Mouse (Mus musculus): ENCODE results near the gene Ltbr. TPM values are rescaled to one million over a fixed set of nuclear protein-coding genes. Genes with fewer than 3 reads are reported as not detected.
"Not testable (repeated sequence)": the region's sequence is repeated elsewhere in the genome, so short reads cannot be mapped to it uniquely, and the experiment has no call there.

Gene Ltbr
- polyA plus RNA-seq, 1 experiment: 23.2 TPM

GRCm38 (mm10) chr6:125285890-125286289 lies 27.8 kb downstream of the Ltbr start, which contains the start of gene Tuba3a:
Gene Tuba3a (minus strand): TSS chr6:125286042.
- H3K4me1 ChIP-seq (ENCODE audit: control insufficient read depth, insufficient read depth, low read length): no peaks in the 10 kb centered on the region
- no peak within 1 kb of the TSS for H3K4me3 ChIP-seq (replicated peaks; ENCODE audit: control insufficient read depth, low read depth, low read length)
- 92% methylated on average over 22 of the region's 22 CpGs for WGBS
- TF ChIP-seq POLR2A (IDR thresholded peaks at IDR 0.05; ENCODE audit: borderline replicate concordance, control insufficient read depth, low read depth, low read length) (no peak), CTCF (IDR thresholded peaks at IDR 0.05; ENCODE audit: control insufficient read depth, insufficient read depth, low read length) (no peak)
- H3K27ac ChIP-seq (ENCODE audit: control insufficient read depth, insufficient read depth, low read depth, low read length, poor library complexity): no peak within 1 kb of the TSS

- Histone ChIP-seq H3K4me1 (ENCODE audit: control insufficient read depth, insufficient read depth, low read length) (no peaks in the 10 kb centered on the region), H3K27ac (ENCODE audit: control insufficient read depth, insufficient read depth, low read depth, low read length, poor library complexity) (no peak overlapping the region), H3K4me3 (replicated peaks; ENCODE audit: control insufficient read depth, low read depth, low read length) (no peak overlapping the region)
- TF ChIP-seq CTCF (IDR thresholded peaks at IDR 0.05; ENCODE audit: control insufficient read depth, insufficient read depth, low read length) (no peak), POLR2A (IDR thresholded peaks at IDR 0.05; ENCODE audit: borderline replicate concordance, control insufficient read depth, low read depth, low read length) (no peak)
- 89% methylated on average over 7 of the region's 7 CpGs for WGBS
These were observed 28.9 kb downstream of the Ltbr start for GRCm38 (mm10) chr6:125284751-125285150.

- Histone ChIP-seq H3K27ac (ENCODE audit: control insufficient read depth, insufficient read depth, low read depth, low read length, poor library complexity) (no peak overlapping the region), H3K4me3 (replicated peaks; ENCODE audit: control insufficient read depth, low read depth, low read length) (no peak overlapping the region), H3K4me1 (ENCODE audit: control insufficient read depth, insufficient read depth, low read length) (no peaks in the 10 kb centered on the region)
- WGBS: 67% methylated on average over 8 of the region's 8 CpGs
- TF ChIP-seq CTCF (IDR thresholded peaks at IDR 0.05; ENCODE audit: control insufficient read depth, insufficient read depth, low read length) (no peak), POLR2A (IDR thresholded peaks at IDR 0.05; ENCODE audit: borderline replicate concordance, control insufficient read depth, low read depth, low read length) (no peak)
These were observed 29.4 kb downstream of the Ltbr start for GRCm38 (mm10) chr6:125284250-125284649.

GRCm38 (mm10) chr6:125282721-125283120 lies 31.0 kb downstream of the Ltbr start:
- H3K4me3 ChIP-seq (replicated peaks; ENCODE audit: control insufficient read depth, low read depth, low read length); H3K4me1 ChIP-seq (ENCODE audit: control insufficient read depth, insufficient read depth, low read length); H3K27ac ChIP-seq (ENCODE audit: control insufficient read depth, insufficient read depth, low read depth, low read length, poor library complexity): not testable (repeated sequence)
- WGBS: 88% methylated on average over 13 of the region's 13 CpGs

GRCm38 (mm10) chr6:125279729-125280128 lies 34.0 kb downstream of the Ltbr start:
- Histone ChIP-seq H3K4me3 (replicated peaks; ENCODE audit: control insufficient read depth, low read depth, low read length) (no peak overlapping the region), H3K4me1 (ENCODE audit: control insufficient read depth, insufficient read depth, low read length) (no peaks in the 10 kb centered on the region), H3K27ac (ENCODE audit: control insufficient read depth, insufficient read depth, low read depth, low read length, poor library complexity) (0 out of 2 replicates have a peak overlapping the region, but pooled peaks have one; percentile 7)
- TF ChIP-seq POLR2A (IDR thresholded peaks at IDR 0.05; ENCODE audit: borderline replicate concordance, control insufficient read depth, low read depth, low read length) (no peak), CTCF (IDR thresholded peaks at IDR 0.05; ENCODE audit: control insufficient read depth, insufficient read depth, low read length) (no peak)
- WGBS: 37% methylated on average over 8 of the region's 8 CpGs

- TF ChIP-seq POLR2A (IDR thresholded peaks at IDR 0.05; ENCODE audit: borderline replicate concordance, control insufficient read depth, low read depth, low read length) (no peak), CTCF (IDR thresholded peaks at IDR 0.05; ENCODE audit: control insufficient read depth, insufficient read depth, low read length) (peak; percentile 49)
- 53% methylated on average over 15 of the region's 15 CpGs for WGBS
- H3K4me1 ChIP-seq (ENCODE audit: control insufficient read depth, insufficient read depth, low read length): no peaks in the 10 kb centered on the region
- H3K4me3 ChIP-seq (replicated peaks; ENCODE audit: control insufficient read depth, low read depth, low read length): no peak overlapping the region
- H3K27ac ChIP-seq (ENCODE audit: control insufficient read depth, insufficient read depth, low read depth, low read length, poor library complexity): no peak overlapping the region
These were observed 38.7 kb downstream of the Ltbr start for GRCm38 (mm10) chr6:125274841-125275563.

GRCm38 (mm10) chr6:125272228-125272785 lies 41.4 kb downstream of the Ltbr start:
- TF ChIP-seq POLR2A (IDR thresholded peaks at IDR 0.05; ENCODE audit: borderline replicate concordance, control insufficient read depth, low read depth, low read length) (no peak), CTCF (IDR thresholded peaks at IDR 0.05; ENCODE audit: control insufficient read depth, insufficient read depth, low read length) (no peak)
- Histone ChIP-seq H3K4me3 (replicated peaks; ENCODE audit: control insufficient read depth, low read depth, low read length) (no peak overlapping the region), H3K27ac (ENCODE audit: control insufficient read depth, insufficient read depth, low read depth, low read length, poor library complexity) (peak overlapping the region; percentile 79; the same call in 1 of the 2 replicates), H3K4me1 (ENCODE audit: control insufficient read depth, insufficient read depth, low read length) (no peaks in the 10 kb centered on the region)
- WGBS: 56% methylated on average over 10 of the region's 10 CpGs

- 8% methylated on average over 17 of the region's 17 CpGs for WGBS
- TF ChIP-seq CTCF (IDR thresholded peaks at IDR 0.05; ENCODE audit: control insufficient read depth, insufficient read depth, low read length) (peak; percentile 95), POLR2A (IDR thresholded peaks at IDR 0.05; ENCODE audit: borderline replicate concordance, control insufficient read depth, low read depth, low read length) (no peak)
- H3K4me1 ChIP-seq (ENCODE audit: control insufficient read depth, insufficient read depth, low read length): no peaks in the 10 kb centered on the region
- H3K27ac ChIP-seq (ENCODE audit: control insufficient read depth, insufficient read depth, low read depth, low read length, poor library complexity): peak overlapping the region; percentile 79
- peak overlapping the region; percentile 4 for H3K4me3 ChIP-seq (replicated peaks; ENCODE audit: control insufficient read depth, low read depth, low read length)
These were observed 42.0 kb downstream of the Ltbr start for GRCm38 (mm10) chr6:125271455-125272227.

Measured in bone marrow, adult 2 months (tissue).